Mouse (Mus musculus): Measurements from ENCODE around the gene Cavin2. TPM values are rescaled to one million over a fixed set of nuclear protein-coding genes. Genes with fewer than 3 reads are reported as not detected.

The Cavin2 gene
- total RNA-seq (2014; rRNA removed) (7.5 and 10.8 TPM in 2 replicates), polyA plus RNA-seq (2015; fragmentation: Nextera tagmentation; extraction: Ambion mirVana) (8.4 and 8.7 TPM in 2 replicates)

- TF ChIP-seq CTCF (IDR thresholded peaks at IDR 0.05) = no peak
- 61% methylated on average over 17 of the region's 17 CpGs for WGBS
- no peaks in the 10 kb centered on the region for H3K4me1 ChIP-seq (ENCODE audit: insufficient read depth, low read length)
- peak within 1 kb of the TSS; percentile 15; the same call in 1 of the 2 replicates for H3K4me2 ChIP-seq (ENCODE audit: low read depth, low read length, poor library complexity, severe bottlenecking)
- no peaks in the 10 kb centered on the region for H3K36me3 ChIP-seq (ENCODE audit: insufficient read depth, low read length)
- DNase-seq (ENCODE audit: low spot score) (peak; percentile 51), ATAC-seq (ENCODE audit: low FRiP score) (0 out of 2 replicates have a peak, but pooled peaks have one; percentile 27)
- H3K9ac ChIP-seq (replicated peaks; ENCODE audit: low read length, poor library complexity, severe bottlenecking) = no peak within 1 kb of the TSS
- H3K4me3 ChIP-seq (ENCODE audit: low read depth, low read length) = peak within 1 kb of the TSS; percentile 5; the same call in 1 of the 2 replicates
- no peak within 1 kb of the TSS; the same call in 1 of the 2 replicates for H3K27ac ChIP-seq (ENCODE audit: low read depth, low read length)
- no peaks in the 10 kb centered on the region for H3K9me3 ChIP-seq (ENCODE audit: low read length)
- H3K27me3 ChIP-seq (ENCODE audit: insufficient read depth, low read length) = no peaks in the 10 kb centered on the region
Measured at GRCm38 (mm10) chr1:51288755-51289619, at the start of gene Cavin2. Gene Cavin2 (plus strand): TSS chr1:51289126.

DNA sequence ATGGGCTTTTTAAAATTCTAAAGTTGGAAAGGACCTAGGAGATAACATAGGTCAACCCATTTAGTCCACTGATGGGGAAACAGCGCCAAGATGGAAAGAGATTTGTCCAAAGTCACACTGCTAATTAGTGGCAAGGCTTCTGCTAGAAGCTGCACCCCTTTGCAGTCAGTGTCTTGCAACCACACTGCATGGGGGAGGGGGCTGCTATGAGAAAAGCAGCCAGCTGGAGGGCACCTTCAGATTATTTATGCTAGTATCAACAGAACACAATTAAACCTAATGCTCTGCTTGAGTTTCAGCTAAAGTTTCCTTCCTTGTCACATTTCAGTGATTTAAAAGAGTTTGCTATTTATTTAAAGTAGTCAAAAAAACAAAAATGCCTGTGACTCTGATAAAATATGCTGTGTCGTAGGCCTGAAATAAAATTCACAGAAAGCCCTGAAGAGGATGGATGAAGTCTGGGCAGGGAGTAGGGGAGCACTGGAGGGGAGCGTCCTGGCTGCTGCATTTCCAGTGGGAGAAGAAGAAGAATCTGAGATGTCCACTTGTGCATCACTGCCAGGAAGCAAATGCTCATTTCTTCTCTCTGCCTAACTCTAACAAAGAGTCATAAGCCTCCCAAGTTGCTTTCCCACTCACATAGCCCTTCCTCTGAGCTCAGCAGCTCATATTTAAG, 47.5 kb upstream of the Cavin2 start:
- no peak for DNase-seq (ENCODE audit: low spot score)
- no peak overlapping the region for H3K4me2 ChIP-seq (ENCODE audit: low read depth, low read length, poor library complexity, severe bottlenecking)
- H3K9ac ChIP-seq (replicated peaks; ENCODE audit: low read length, poor library complexity, severe bottlenecking) = no peak overlapping the region
- 80% methylated on average over 3 of the region's 3 CpGs for WGBS
- H3K9me3 ChIP-seq (ENCODE audit: low read length) = no peaks in the 10 kb centered on the region
- ATAC-seq (ENCODE audit: low FRiP score) = no peak
- no peak overlapping the region for H3K27ac ChIP-seq (ENCODE audit: low read depth, low read length)
- no peaks in the 10 kb centered on the region for H3K4me1 ChIP-seq (ENCODE audit: insufficient read depth, low read length)
- no peaks in the 10 kb centered on the region for H3K27me3 ChIP-seq (ENCODE audit: insufficient read depth, low read length)
- TF ChIP-seq CTCF (IDR thresholded peaks at IDR 0.05) = no peak
- no peak overlapping the region for H3K4me3 ChIP-seq (ENCODE audit: low read depth, low read length)
- no peaks in the 10 kb centered on the region for H3K36me3 ChIP-seq (ENCODE audit: insufficient read depth, low read length)

DNA sequence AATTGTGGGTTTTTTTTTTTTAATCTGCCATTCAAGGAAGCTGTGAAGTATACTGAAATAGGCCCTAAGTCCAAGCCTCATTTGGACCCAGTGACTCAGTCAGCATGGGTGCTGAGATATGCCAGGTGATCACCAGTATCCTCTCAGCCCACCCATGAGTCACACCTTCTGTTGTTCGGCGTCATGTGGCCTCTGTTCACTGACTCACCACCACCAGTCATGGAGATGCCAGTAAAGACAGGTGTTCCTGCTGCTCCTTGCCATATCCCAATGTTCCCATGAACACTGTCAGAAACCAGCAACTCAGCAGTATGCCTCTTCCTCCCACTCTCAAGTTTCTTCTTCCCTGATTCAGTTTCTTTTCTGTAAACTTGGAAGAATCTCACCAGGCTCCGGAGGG, 45.6 kb upstream of the Cavin2 start:
- Histone ChIP-seq H3K27ac (ENCODE audit: low read depth, low read length) (no peak overlapping the region), H3K4me1 (ENCODE audit: insufficient read depth, low read length) (no peaks in the 10 kb centered on the region), H3K4me3 (ENCODE audit: low read depth, low read length) (no peak overlapping the region), H3K9me3 (ENCODE audit: low read length) (no peaks in the 10 kb centered on the region), H3K27me3 (ENCODE audit: insufficient read depth, low read length) (no peaks in the 10 kb centered on the region), H3K36me3 (ENCODE audit: insufficient read depth, low read length) (no peaks in the 10 kb centered on the region), H3K9ac (replicated peaks; ENCODE audit: low read length, poor library complexity, severe bottlenecking) (no peak overlapping the region), H3K4me2 (ENCODE audit: low read depth, low read length, poor library complexity, severe bottlenecking) (no peak overlapping the region)
- no peak for TF ChIP-seq CTCF (IDR thresholded peaks at IDR 0.05)
- WGBS = 93% methylated on average over 3 of the region's 3 CpGs
- DNase-seq (ENCODE audit: low spot score) = no peak
- no peak for ATAC-seq (ENCODE audit: low FRiP score)

GRCm38 (mm10) chr1:51243869-51244268, 45.1 kb upstream of the Cavin2 start:
- no peak for TF ChIP-seq CTCF (IDR thresholded peaks at IDR 0.05)
- WGBS = 83% methylated on average over 3 of the region's 3 CpGs
- no peaks in the 10 kb centered on the region for H3K9me3 ChIP-seq (ENCODE audit: low read length)
- DNase-seq (ENCODE audit: low spot score) (no peak), ATAC-seq (ENCODE audit: low FRiP score) (no peak)
- no peaks in the 10 kb centered on the region for H3K4me1 ChIP-seq (ENCODE audit: insufficient read depth, low read length)
- no peak overlapping the region for H3K4me2 ChIP-seq (ENCODE audit: low read depth, low read length, poor library complexity, severe bottlenecking)
- H3K27me3 ChIP-seq (ENCODE audit: insufficient read depth, low read length) = no peaks in the 10 kb centered on the region
- no peak overlapping the region for H3K9ac ChIP-seq (replicated peaks; ENCODE audit: low read length, poor library complexity, severe bottlenecking)
- H3K4me3 ChIP-seq (ENCODE audit: low read depth, low read length) = no peak overlapping the region
- H3K27ac ChIP-seq (ENCODE audit: low read depth, low read length) = no peak overlapping the region
- no peaks in the 10 kb centered on the region for H3K36me3 ChIP-seq (ENCODE audit: insufficient read depth, low read length)

DNA sequence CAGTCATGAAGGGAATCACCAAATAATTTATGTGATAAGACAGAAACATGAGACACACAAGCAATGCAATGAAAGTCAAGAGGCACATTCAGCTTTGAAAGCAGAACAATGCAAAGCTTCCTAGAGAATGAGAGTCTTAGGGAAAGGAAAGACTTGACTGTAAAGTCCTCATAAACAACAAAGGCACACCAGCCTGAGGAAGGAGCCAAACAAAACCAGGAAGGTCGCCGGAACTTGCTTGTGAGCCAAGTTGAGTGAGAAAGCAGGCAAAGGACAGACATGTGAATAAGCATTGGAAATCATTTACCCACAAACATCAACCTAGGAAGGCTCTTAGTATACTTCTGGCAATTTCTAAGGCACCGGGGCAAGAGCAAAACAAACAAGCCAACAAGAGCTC, 43.5 kb upstream of the Cavin2 start:
- no peaks in the 10 kb centered on the region for H3K27me3 ChIP-seq (ENCODE audit: insufficient read depth, low read length)
- no peak for TF ChIP-seq CTCF (IDR thresholded peaks at IDR 0.05)
- no peaks in the 10 kb centered on the region for H3K36me3 ChIP-seq (ENCODE audit: insufficient read depth, low read length)
- ATAC-seq (ENCODE audit: low FRiP score) (no peak), DNase-seq (ENCODE audit: low spot score) (no peak)
- H3K4me3 ChIP-seq (ENCODE audit: low read depth, low read length) = no peak overlapping the region
- H3K9me3 ChIP-seq (ENCODE audit: low read length) = no peaks in the 10 kb centered on the region
- no peak overlapping the region for H3K27ac ChIP-seq (ENCODE audit: low read depth, low read length)
- no peaks in the 10 kb centered on the region for H3K4me1 ChIP-seq (ENCODE audit: insufficient read depth, low read length)
- 70% methylated on average over 3 of the region's 3 CpGs for WGBS
- H3K9ac ChIP-seq (replicated peaks; ENCODE audit: low read length, poor library complexity, severe bottlenecking) = no peak overlapping the region
- H3K4me2 ChIP-seq (ENCODE audit: low read depth, low read length, poor library complexity, severe bottlenecking) = no peak overlapping the region

GRCm38 (mm10) chr1:51250302-51250701, 38.6 kb upstream of the Cavin2 start:
- Histone ChIP-seq H3K4me2 (ENCODE audit: low read depth, low read length, poor library complexity, severe bottlenecking) (no peak overlapping the region), H3K9ac (replicated peaks; ENCODE audit: low read length, poor library complexity, severe bottlenecking) (no peak overlapping the region), H3K27ac (ENCODE audit: low read depth, low read length) (no peak overlapping the region), H3K4me1 (ENCODE audit: insufficient read depth, low read length) (no peaks in the 10 kb centered on the region), H3K4me3 (ENCODE audit: low read depth, low read length) (no peak overlapping the region), H3K27me3 (ENCODE audit: insufficient read depth, low read length) (no peaks in the 10 kb centered on the region), H3K9me3 (ENCODE audit: low read length) (no peaks in the 10 kb centered on the region), H3K36me3 (ENCODE audit: insufficient read depth, low read length) (no peaks in the 10 kb centered on the region)
- WGBS = 94% methylated on average over 5 of the region's 5 CpGs
- ATAC-seq (ENCODE audit: low FRiP score) (no peak), DNase-seq (ENCODE audit: low spot score) (no peak)
- TF ChIP-seq CTCF (IDR thresholded peaks at IDR 0.05) = no peak

All from midbrain, postnatal 0 days (tissue).